Mouse (Mus musculus) Muller cell, postnatal 12 days (primary cell): ENCODE data around the gene Ptgfrn.

Experiments
- DNase-seq: peaks from one replicate; pipeline ENCODE4 v3.0.0-alpha.2; 2015; ENCODE audit errors: inconsistent ontology term

Ptgfrn gene

GRCm38 (mm10) chr3:101003575-101004356 lies 106.3 kb downstream of the Ptgfrn start:
- no peak for DNase-seq

DNA sequence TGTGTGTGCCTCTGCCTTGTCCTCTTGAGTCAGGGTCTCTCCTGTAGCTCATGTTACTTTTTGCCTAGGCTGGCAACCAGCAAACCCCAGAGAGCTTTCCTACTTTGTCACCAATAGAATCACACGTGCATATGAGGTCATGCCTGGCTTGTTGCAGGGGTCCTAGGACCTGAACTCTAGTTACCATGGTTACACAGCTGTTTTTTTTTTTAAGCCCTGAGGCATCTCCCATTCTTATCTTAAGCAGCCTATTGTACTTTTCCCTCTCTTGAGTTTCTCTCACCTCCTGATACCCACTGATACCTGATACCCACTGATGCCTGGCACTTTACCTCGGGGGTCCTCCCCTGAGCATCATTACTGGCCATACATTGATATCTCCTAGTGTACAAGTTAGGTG lies 110.3 kb downstream of the Ptgfrn start:
- no peak for DNase-seq

DNA sequence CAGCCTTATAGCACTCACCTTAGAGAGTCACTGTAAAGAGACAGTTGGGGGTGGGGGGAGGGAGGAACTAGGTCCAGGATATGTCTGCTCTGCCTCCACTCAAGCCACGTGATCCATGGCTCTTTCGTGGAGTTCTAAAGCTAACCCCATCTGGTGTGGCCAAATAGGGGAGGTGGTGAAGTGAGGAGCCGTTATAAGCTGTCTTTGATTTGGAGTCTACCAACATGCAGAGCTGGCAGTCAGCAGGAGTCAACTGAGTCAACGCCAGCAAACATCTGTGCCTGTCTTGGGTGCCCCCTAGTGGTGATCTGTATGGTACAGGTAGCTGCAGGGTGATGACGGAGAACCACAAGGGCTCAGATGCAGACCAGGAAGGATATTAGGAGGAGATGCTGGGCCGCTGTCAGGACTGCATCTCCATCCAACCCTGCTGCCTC lies 111.2 kb downstream of the Ptgfrn start:
- no peak for DNase-seq

GRCm38 (mm10) chr3:100997785-100998570 lies 112.1 kb downstream of the Ptgfrn start:
- DNase-seq, result peak; percentile 69

DNA sequence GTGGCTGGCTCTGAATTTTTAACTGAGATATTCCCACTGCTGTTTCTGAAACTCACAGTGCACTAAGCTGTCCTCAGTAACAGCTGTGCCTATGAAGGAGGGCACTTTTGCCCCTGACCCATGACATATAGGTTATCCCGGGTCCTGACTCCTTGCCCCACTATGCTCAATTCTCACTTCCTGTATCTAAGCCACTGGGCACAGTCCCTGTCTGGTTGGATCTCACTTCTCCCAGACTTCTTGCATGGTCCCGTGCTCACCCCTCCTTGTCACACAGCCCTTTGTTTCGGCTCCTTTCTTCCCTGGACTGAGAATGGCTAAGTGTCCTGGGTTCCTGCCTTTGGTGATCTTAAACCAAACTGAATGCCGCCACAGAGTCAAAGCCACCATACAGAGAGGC lies 115.8 kb downstream of the Ptgfrn start:
- no peak for DNase-seq

GRCm38 (mm10) chr3:100993718-100994117 lies 116.4 kb downstream of the Ptgfrn start:
- DNase-seq, result no peak

DNA sequence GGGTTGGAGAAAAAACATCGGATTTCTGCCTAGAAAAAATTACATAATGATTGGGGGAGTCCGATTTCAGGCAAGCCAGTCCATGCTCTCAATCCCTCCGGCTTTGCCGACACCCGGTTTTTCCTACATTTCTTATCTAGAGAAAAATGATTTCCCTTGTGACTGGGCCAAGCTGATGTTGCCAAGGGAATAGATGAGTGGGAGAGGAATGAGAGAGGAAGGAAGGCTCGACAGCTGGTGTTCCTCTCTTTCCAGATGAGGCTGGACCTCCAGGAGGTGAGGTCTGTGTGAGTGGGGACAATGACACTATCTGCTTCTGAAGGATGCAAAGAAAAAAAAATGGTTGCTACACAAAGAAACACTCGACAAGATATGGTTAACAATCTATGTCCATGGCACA lies 116.9 kb downstream of the Ptgfrn start:
- DNase-seq, result no peak
